Mouse (Mus musculus): Measurements from ENCODE around the gene Ceacam9. TPM values are rescaled to one million over a fixed set of nuclear protein-coding genes. Genes with fewer than 3 reads are reported as not detected.

Gene Ceacam9
- polyA plus RNA-seq, 1 experiment from 2014 or later, result not detected

DNA sequence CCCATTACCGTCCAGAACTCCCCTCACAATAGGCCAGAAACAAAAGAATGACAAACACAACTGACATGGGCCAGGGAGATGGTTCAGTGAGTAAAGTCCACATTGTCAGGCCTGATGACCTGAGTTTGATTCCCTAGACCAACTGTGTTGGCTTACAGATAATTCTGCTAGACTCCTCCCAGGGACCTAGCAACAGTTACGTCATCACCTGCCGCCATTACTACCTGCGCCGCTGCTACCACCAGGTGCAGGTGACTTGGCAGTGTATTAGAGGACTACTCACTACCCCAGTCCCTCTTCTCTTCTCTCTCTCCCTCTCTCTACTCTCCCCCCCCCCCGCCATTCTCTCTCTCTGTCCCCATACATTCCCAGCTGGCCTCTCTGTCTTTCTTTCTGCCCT lies 9.1 kb downstream of the Ceacam9 start:
- H3K4me2 ChIP-seq (ENCODE audit: low read depth, low read length), result no peak overlapping the region
- H3K4me3 ChIP-seq (ENCODE audit: low read depth, low read length), result no peak overlapping the region
- H3K9me3 ChIP-seq (replicated peaks; ENCODE audit: control insufficient read depth, low read length), result no peaks in the 10 kb centered on the region
- no peak for ATAC-seq (ENCODE audit: low read depth)
- no peak overlapping the region for H3K27ac ChIP-seq (ENCODE audit: low read length)
- no peaks in the 10 kb centered on the region for H3K27me3 ChIP-seq (ENCODE audit: control insufficient read depth, insufficient read depth, low read depth, low read length)
- 79% methylated on average over 5 of the region's 6 CpGs for WGBS (ENCODE audit: insufficient replicate concordance)
- no peak overlapping the region for H3K9ac ChIP-seq (ENCODE audit: low read depth, low read length)
- peaks cover 3% of the 10 kb centered on the region for H3K4me1 ChIP-seq (ENCODE audit: control insufficient read depth, low read depth, low read length)
- H3K36me3 ChIP-seq (ENCODE audit: control insufficient read depth, insufficient read depth), result no peaks in the 10 kb centered on the region

DNA sequence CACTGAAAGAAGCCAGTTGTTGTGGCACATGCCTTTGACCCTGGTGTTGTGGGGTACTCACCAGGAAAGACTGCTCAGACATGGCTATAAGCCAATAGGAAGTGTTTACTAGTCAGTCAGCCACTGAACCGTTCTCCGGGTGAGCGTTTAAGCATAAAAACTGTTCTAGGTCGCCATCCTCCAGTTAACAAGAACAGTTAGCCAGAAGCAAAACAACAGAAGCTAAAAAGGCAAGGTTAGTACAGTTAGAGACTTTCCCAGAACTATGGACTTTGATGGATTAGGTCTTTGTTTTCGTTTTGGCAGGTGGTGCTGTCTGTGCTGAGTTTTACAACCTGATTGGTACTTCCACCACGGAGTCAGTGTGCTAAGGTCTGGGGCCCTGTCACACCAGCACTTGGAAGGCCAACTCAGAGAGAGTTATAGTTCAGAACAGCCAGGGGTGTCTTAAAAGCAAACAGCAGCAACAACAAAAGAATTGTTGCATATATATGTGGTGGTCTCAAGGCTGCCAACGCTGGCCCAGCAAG lies 10.2 kb downstream of the Ceacam9 start:
- no peaks in the 10 kb centered on the region for H3K36me3 ChIP-seq (ENCODE audit: control insufficient read depth, insufficient read depth)
- H3K4me3 ChIP-seq (ENCODE audit: low read depth, low read length), result no peak overlapping the region
- H3K27ac ChIP-seq (ENCODE audit: low read length), result no peak overlapping the region
- no peak for ATAC-seq (ENCODE audit: low read depth)
- peaks cover 3% of the 10 kb centered on the region for H3K4me1 ChIP-seq (ENCODE audit: control insufficient read depth, low read depth, low read length)
- 53% methylated on average over 7 of the region's 7 CpGs for WGBS (ENCODE audit: insufficient replicate concordance)
- H3K4me2 ChIP-seq (ENCODE audit: low read depth, low read length), result no peak overlapping the region
- H3K27me3 ChIP-seq (ENCODE audit: control insufficient read depth, insufficient read depth, low read depth, low read length), result no peaks in the 10 kb centered on the region
- no peak overlapping the region for H3K9ac ChIP-seq (ENCODE audit: low read depth, low read length)
- no peaks in the 10 kb centered on the region for H3K9me3 ChIP-seq (replicated peaks; ENCODE audit: control insufficient read depth, low read length)

DNA sequence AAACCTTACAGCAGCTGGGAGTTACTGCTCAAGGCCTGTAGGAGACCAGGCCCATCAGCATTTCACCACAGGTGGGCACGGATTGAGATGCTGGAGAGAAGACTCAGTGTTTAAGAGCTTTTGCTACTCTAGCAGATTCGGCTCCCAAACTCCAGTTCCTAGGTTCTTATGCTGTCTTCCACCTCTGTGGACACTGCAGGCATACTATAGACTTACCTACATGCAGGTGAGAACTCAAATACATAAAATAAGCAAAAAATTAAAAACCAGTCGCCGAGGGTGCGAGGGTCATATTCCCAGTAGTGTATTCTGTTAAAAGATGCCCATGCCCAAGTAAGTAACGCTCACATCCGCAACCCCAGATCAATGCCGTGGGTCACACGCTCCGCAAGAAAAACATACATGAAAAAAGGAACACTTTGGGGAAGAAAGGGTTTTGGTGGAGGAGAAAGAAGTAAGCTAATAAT lies 15.9 kb downstream of the Ceacam9 start:
- Histone ChIP-seq H3K9ac (ENCODE audit: low read depth, low read length) (peak overlapping the region; percentile 5; the same call in 1 of the 2 replicates), H3K9me3 (replicated peaks; ENCODE audit: control insufficient read depth, low read length) (no peaks in the 10 kb centered on the region), H3K4me2 (ENCODE audit: low read depth, low read length) (peak overlapping the region; percentile 61), H3K27me3 (ENCODE audit: control insufficient read depth, insufficient read depth, low read depth, low read length) (no peaks in the 10 kb centered on the region), H3K4me1 (ENCODE audit: control insufficient read depth, low read depth, low read length) (peaks cover 14% of the 10 kb centered on the region), H3K4me3 (ENCODE audit: low read depth, low read length) (peak overlapping the region; percentile 86), H3K36me3 (ENCODE audit: control insufficient read depth, insufficient read depth) (no peaks in the 10 kb centered on the region), H3K27ac (ENCODE audit: low read length) (no peak overlapping the region)
- WGBS (ENCODE audit: insufficient replicate concordance), result 50% methylated on average over 10 of the region's 10 CpGs
- ATAC-seq (ENCODE audit: low read depth), result no peak

DNA sequence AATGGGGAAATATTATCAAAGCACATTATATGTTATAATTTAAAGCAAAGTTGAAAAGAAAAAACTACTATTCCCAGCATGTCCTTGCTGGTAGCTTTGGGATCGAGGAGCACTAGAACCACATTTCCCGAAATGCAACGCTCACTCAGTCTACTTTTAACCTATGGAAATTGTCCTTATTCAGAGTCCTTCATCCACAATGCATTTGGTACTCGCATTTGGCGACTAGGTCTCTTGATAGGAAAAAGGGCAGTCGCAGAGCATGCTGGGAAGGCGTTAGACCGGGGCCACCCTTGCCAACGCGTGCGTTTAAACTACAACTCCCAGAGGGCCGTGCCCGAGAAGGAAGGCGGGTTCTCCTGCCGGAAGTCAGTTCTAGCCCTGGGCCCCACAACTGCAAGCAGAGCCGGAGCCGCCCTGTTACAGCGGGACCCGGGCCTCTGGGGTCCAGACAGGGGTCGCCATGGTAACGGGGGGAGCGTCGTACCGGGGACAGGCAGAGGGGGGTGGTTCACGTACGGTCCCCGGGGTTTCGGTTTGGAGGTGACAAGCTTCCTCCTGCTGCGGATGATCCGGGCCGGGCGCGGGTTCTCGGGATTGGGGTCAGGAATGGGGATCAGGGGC lies 16.5 kb downstream of the Ceacam9 start, which contains the start of gene Ap2s1:
Gene Ap2s1, plus strand, starts transcription at position 338 of the 624 bp plus-strand sequence.
- H3K9ac ChIP-seq (ENCODE audit: low read depth, low read length), result peak within 1 kb of the TSS; percentile 94
- H3K4me3 ChIP-seq (ENCODE audit: low read depth, low read length), result peak within 1 kb of the TSS; percentile 86
- peak; percentile 99 for ATAC-seq (ENCODE audit: low read depth)
- H3K4me1 ChIP-seq (ENCODE audit: control insufficient read depth, low read depth, low read length), result peaks cover 14% of the 10 kb centered on the region
- under 1% methylated on average over 34 of the region's 34 CpGs for WGBS (ENCODE audit: insufficient replicate concordance)
- H3K27me3 ChIP-seq (ENCODE audit: control insufficient read depth, insufficient read depth, low read depth, low read length), result no peaks in the 10 kb centered on the region
- H3K27ac ChIP-seq (ENCODE audit: low read length), result peak within 1 kb of the TSS; percentile 65
- no peaks in the 10 kb centered on the region for H3K9me3 ChIP-seq (replicated peaks; ENCODE audit: control insufficient read depth, low read length)
- peak within 1 kb of the TSS; percentile 89 for H3K4me2 ChIP-seq (ENCODE audit: low read depth, low read length)
- peaks cover 2% of the 10 kb centered on the region; the same call in 1 of the 2 replicates for H3K36me3 ChIP-seq (ENCODE audit: control insufficient read depth, insufficient read depth)

DNA sequence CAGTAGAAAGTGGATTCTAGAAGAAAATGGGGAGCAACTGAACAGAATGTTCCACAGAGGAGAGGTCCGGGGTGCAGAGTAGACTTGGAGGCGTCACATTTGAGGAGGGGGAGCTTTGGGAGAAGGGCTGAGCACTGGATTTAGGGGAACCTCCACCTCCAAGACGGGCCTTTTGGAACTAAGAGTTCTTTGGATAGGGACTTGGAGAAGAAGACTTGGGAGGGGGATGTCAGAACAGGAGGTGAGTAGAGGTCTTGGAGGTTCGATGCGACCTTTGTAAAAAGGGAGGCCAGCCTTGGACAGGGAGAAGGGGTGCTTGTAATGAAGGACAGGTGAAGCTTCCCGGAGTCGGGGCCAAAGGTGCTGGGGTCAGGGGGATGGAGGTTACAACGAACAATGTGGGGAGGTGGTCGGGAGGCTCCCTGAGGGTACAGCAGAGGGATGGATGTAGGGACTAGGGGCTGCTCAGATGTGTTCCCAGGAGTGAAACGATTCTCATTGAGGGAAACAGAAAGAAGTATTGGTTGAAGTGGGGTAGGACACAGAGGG lies 17.4 kb downstream of the Ceacam9 start:
- Histone ChIP-seq H3K4me2 (ENCODE audit: low read depth, low read length) (peak overlapping the region; percentile 89), H3K4me1 (ENCODE audit: control insufficient read depth, low read depth, low read length) (peaks cover 14% of the 10 kb centered on the region), H3K27ac (ENCODE audit: low read length) (peak overlapping the region; percentile 65), H3K4me3 (ENCODE audit: low read depth, low read length) (peak overlapping the region; percentile 86), H3K9me3 (replicated peaks; ENCODE audit: control insufficient read depth, low read length) (no peaks in the 10 kb centered on the region), H3K9ac (ENCODE audit: low read depth, low read length) (peak overlapping the region; percentile 94), H3K36me3 (ENCODE audit: control insufficient read depth, insufficient read depth) (peaks cover 9% of the 10 kb centered on the region; the same call in 1 of the 2 replicates), H3K27me3 (ENCODE audit: control insufficient read depth, insufficient read depth, low read depth, low read length) (no peaks in the 10 kb centered on the region)
- ATAC-seq (ENCODE audit: low read depth), result no peak
- WGBS (ENCODE audit: insufficient replicate concordance), result 36% methylated on average over 10 of the region's 10 CpGs

DNA sequence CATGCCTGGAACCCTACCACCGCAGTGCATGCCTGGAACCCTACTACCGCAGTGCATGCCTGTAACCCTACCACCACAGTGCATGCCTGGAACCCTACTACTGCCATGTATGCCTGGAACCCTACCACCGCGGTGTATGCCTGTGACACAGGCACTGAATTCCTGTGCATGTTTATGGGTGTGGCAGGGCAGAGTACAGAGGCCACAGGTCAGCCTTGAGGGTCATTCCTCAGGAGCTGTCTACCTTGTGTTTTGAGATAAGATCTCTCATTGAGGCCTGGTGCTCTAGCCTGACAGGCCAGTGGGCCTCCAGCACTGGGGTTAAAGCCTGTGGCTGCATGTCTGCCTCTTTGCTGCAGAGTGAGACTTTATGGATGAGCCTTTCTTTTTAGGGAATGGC lies 23.6 kb downstream of the Ceacam9 start:
- Histone ChIP-seq H3K9me3 (replicated peaks; ENCODE audit: control insufficient read depth, low read length) (no peaks in the 10 kb centered on the region), H3K4me2 (ENCODE audit: low read depth, low read length) (no peak overlapping the region), H3K9ac (ENCODE audit: low read depth, low read length) (no peak overlapping the region), H3K4me3 (ENCODE audit: low read depth, low read length) (no peak overlapping the region), H3K36me3 (ENCODE audit: control insufficient read depth, insufficient read depth) (peaks cover 23% of the 10 kb centered on the region), H3K4me1 (ENCODE audit: control insufficient read depth, low read depth, low read length) (no peaks in the 10 kb centered on the region), H3K27me3 (ENCODE audit: control insufficient read depth, insufficient read depth, low read depth, low read length) (no peaks in the 10 kb centered on the region), H3K27ac (ENCODE audit: low read length) (no peak overlapping the region)
- no peak for ATAC-seq (ENCODE audit: low read depth)
- 91% methylated on average over 4 of the region's 4 CpGs for WGBS (ENCODE audit: insufficient replicate concordance)

DNA sequence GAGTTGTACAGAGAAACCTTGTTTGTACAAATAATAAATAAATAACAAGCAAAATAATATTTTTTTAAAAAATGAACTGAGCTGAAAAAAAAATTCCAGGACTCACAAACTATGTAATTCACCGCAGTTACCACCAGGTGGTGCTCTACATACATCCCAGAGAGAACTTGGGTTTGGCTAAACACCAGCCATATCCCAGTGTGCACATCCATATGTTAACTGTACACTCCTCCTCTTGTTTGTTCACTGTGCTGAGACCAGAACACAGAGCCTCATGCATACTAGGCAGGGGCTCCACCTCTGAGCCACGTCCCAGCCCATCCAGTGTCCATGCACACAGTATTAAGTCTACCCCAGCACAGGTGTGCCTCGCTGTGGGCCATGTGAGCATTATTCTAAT lies 24.4 kb downstream of the Ceacam9 start:
- no peak overlapping the region for H3K4me3 ChIP-seq (ENCODE audit: low read depth, low read length)
- H3K9ac ChIP-seq (ENCODE audit: low read depth, low read length), result no peak overlapping the region
- no peaks in the 10 kb centered on the region for H3K27me3 ChIP-seq (ENCODE audit: control insufficient read depth, insufficient read depth, low read depth, low read length)
- no peaks in the 10 kb centered on the region for H3K4me1 ChIP-seq (ENCODE audit: control insufficient read depth, low read depth, low read length)
- H3K27ac ChIP-seq (ENCODE audit: low read length), result no peak overlapping the region
- H3K36me3 ChIP-seq (ENCODE audit: control insufficient read depth, insufficient read depth), result peaks cover 23% of the 10 kb centered on the region
- no peaks in the 10 kb centered on the region for H3K9me3 ChIP-seq (replicated peaks; ENCODE audit: control insufficient read depth, low read length)
- no peak overlapping the region for H3K4me2 ChIP-seq (ENCODE audit: low read depth, low read length)
- WGBS (ENCODE audit: insufficient replicate concordance), result 54% methylated on average over 3 of the region's 3 CpGs
- ATAC-seq (ENCODE audit: low read depth), result no peak

DNA sequence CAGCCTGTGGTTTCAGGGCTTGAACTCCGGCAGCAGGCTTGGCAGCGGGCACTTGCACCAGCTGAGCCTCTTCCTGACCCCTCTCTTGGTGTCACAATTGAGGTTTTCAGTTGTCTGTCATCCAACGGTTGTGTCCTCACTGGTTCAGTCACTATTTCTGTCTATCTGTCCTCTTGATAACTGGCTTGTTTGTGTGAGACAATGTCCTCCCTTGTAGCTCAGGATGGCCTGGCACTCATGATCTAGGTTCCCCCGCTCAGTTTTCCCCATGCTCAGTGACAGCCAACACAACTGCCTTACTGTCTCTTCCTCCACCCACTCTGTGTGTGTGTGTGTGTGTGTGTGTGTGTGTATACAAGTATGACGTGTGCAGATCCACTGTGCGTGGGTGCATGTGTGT lies 25.9 kb downstream of the Ceacam9 start:
- Histone ChIP-seq H3K9ac (ENCODE audit: low read depth, low read length) (no peak overlapping the region), H3K27me3 (ENCODE audit: control insufficient read depth, insufficient read depth, low read depth, low read length) (no peaks in the 10 kb centered on the region), H3K4me3 (ENCODE audit: low read depth, low read length) (no peak overlapping the region), H3K4me1 (ENCODE audit: control insufficient read depth, low read depth, low read length) (no peaks in the 10 kb centered on the region), H3K27ac (ENCODE audit: low read length) (no peak overlapping the region), H3K4me2 (ENCODE audit: low read depth, low read length) (no peak overlapping the region), H3K9me3 (replicated peaks; ENCODE audit: control insufficient read depth, low read length) (no peaks in the 10 kb centered on the region), H3K36me3 (ENCODE audit: control insufficient read depth, insufficient read depth) (peaks cover 23% of the 10 kb centered on the region)
- 79% methylated on average over 6 of the region's 6 CpGs for WGBS (ENCODE audit: insufficient replicate concordance)
- ATAC-seq (ENCODE audit: low read depth), result no peak

DNA sequence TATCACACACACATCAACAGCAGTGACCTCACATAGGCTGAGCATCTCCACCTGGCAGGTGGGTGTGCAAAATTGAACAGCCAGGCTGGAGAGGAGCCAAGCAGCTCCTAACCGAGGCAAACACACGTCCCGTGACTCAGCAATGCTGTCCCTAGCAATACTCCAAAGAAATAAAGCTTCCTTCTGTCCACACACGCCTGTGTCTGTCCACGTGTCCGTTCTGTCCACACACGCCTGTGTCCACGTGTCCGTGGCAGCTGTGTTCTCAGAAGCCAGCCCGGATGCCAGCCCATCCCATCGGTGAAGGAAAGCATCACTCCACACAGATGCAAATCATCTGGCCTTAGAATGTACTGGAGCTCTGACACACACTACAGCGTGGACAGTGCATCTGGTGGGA lies 30.3 kb downstream of the Ceacam9 start:
- WGBS (ENCODE audit: insufficient replicate concordance), result 73% methylated on average over 12 of the region's 12 CpGs
- ATAC-seq (ENCODE audit: low read depth), result no peak
- Histone ChIP-seq H3K36me3 (ENCODE audit: control insufficient read depth, insufficient read depth) (peaks cover 6% of the 10 kb centered on the region), H3K9ac (ENCODE audit: low read depth, low read length) (no peak overlapping the region), H3K27ac (ENCODE audit: low read length) (no peak overlapping the region), H3K4me3 (ENCODE audit: low read depth, low read length) (no peak overlapping the region), H3K4me1 (ENCODE audit: control insufficient read depth, low read depth, low read length) (peaks cover 6% of the 10 kb centered on the region), H3K4me2 (ENCODE audit: low read depth, low read length) (no peak overlapping the region), H3K9me3 (replicated peaks; ENCODE audit: control insufficient read depth, low read length) (no peaks in the 10 kb centered on the region), H3K27me3 (ENCODE audit: control insufficient read depth, insufficient read depth, low read depth, low read length) (no peaks in the 10 kb centered on the region)

Data from liver, embryonic 16.5 days (tissue).